Mouse (Mus musculus): ENCODE measurements around the gene Gtf3c2. TPM values are rescaled to one million over a fixed set of nuclear protein-coding genes. Genes with fewer than 3 reads are reported as not detected.

Gene Gtf3c2
- polyA plus RNA-seq, 1 experiment from 2014 or later = 87.5 TPM

GRCm38 (mm10) chr5:31203866-31204265 lies 23.9 kb upstream of the Gtf3c2 start:
- peaks cover 6% of the 10 kb centered on the region for H3K9me3 ChIP-seq
- no peak overlapping the region for H3K9ac ChIP-seq
- WGBS = 93% methylated on average over 2 of the region's 2 CpGs
- H3K27me3 ChIP-seq = no peaks in the 10 kb centered on the region
- ATAC-seq (ENCODE audit: insufficient number of reproducible peaks, insufficient read depth, low FRiP score, low TSS enrichment, low read depth) = no peak
- H3K36me3 ChIP-seq = peaks cover 75% of the 10 kb centered on the region
- peaks cover 26% of the 10 kb centered on the region for H3K4me1 ChIP-seq
- no peak overlapping the region for H3K4me2 ChIP-seq
- H3K4me3 ChIP-seq = no peak overlapping the region
- no peak overlapping the region for H3K27ac ChIP-seq

GRCm38 (mm10) chr5:31202933-31203332 lies 23.0 kb upstream of the Gtf3c2 start:
- H3K36me3 ChIP-seq = peaks cover 79% of the 10 kb centered on the region
- H3K9ac ChIP-seq = peak overlapping the region; percentile 84
- 93% methylated on average over 7 of the region's 7 CpGs for WGBS
- H3K4me3 ChIP-seq = peak overlapping the region; percentile 83
- peak overlapping the region; percentile 75 for H3K4me2 ChIP-seq
- H3K4me1 ChIP-seq = peaks cover 26% of the 10 kb centered on the region
- H3K27me3 ChIP-seq = no peaks in the 10 kb centered on the region
- H3K27ac ChIP-seq = peak overlapping the region; percentile 88
- H3K9me3 ChIP-seq = peaks cover 6% of the 10 kb centered on the region
- ATAC-seq (ENCODE audit: insufficient number of reproducible peaks, insufficient read depth, low FRiP score, low TSS enrichment, low read depth) = no peak

- WGBS = under 1% methylated on average over 53 of the region's 53 CpGs
- H3K9ac ChIP-seq = peak within 1 kb of the TSS; percentile 84
- H3K4me3 ChIP-seq = peak within 1 kb of the TSS; percentile 83
- H3K27ac ChIP-seq = peak within 1 kb of the TSS; percentile 88
- H3K27me3 ChIP-seq = no peaks in the 10 kb centered on the region
- H3K9me3 ChIP-seq = peaks cover 6% of the 10 kb centered on the region
- peaks cover 26% of the 10 kb centered on the region for H3K4me1 ChIP-seq
- peak within 1 kb of the TSS; percentile 75 for H3K4me2 ChIP-seq
- ATAC-seq (ENCODE audit: insufficient number of reproducible peaks, insufficient read depth, low FRiP score, low TSS enrichment, low read depth) = peak; percentile 95
- peaks cover 79% of the 10 kb centered on the region for H3K36me3 ChIP-seq
Measured at GRCm38 (mm10) chr5:31201742-31202590, 22.0 kb upstream of the Gtf3c2 start, which contains the start of gene Zfp513. TSS of gene Zfp513 (minus strand) at chr5:31202303.

GRCm38 (mm10) chr5:31201042-31201741 lies 21.2 kb upstream of the Gtf3c2 start:
- peak overlapping the region; percentile 62 for H3K27ac ChIP-seq
- peak overlapping the region; percentile 75 for H3K4me2 ChIP-seq
- H3K4me1 ChIP-seq = peaks cover 26% of the 10 kb centered on the region
- peak overlapping the region; percentile 84 for H3K9ac ChIP-seq
- no peaks in the 10 kb centered on the region for H3K27me3 ChIP-seq
- 13% methylated on average over 13 of the region's 13 CpGs for WGBS
- H3K4me3 ChIP-seq = peak overlapping the region; percentile 83
- H3K36me3 ChIP-seq = peaks cover 81% of the 10 kb centered on the region
- H3K9me3 ChIP-seq = peaks cover 6% of the 10 kb centered on the region
- ATAC-seq (ENCODE audit: insufficient number of reproducible peaks, insufficient read depth, low FRiP score, low TSS enrichment, low read depth) = no peak

- H3K27ac ChIP-seq = no peak overlapping the region
- no peaks in the 10 kb centered on the region for H3K27me3 ChIP-seq
- ATAC-seq (ENCODE audit: insufficient number of reproducible peaks, insufficient read depth, low FRiP score, low TSS enrichment, low read depth) = no peak
- H3K4me3 ChIP-seq = peak overlapping the region; percentile 83
- WGBS = 91% methylated on average over 27 of the region's 27 CpGs
- H3K9ac ChIP-seq = peak overlapping the region; percentile 84; the same call in 1 of the 2 replicates
- peaks cover 83% of the 10 kb centered on the region for H3K36me3 ChIP-seq
- peak overlapping the region; percentile 75 for H3K4me2 ChIP-seq
- peaks cover 6% of the 10 kb centered on the region for H3K9me3 ChIP-seq
- H3K4me1 ChIP-seq = peaks cover 26% of the 10 kb centered on the region
Measured at GRCm38 (mm10) chr5:31200327-31200768, 20.4 kb upstream of the Gtf3c2 start.

GRCm38 (mm10) chr5:31199893-31200292 lies 19.9 kb upstream of the Gtf3c2 start:
- Histone ChIP-seq H3K4me3 (peak overlapping the region; percentile 83), H3K4me2 (no peak overlapping the region), H3K36me3 (peaks cover 84% of the 10 kb centered on the region), H3K9ac (no peak overlapping the region), H3K4me1 (peaks cover 26% of the 10 kb centered on the region), H3K9me3 (peaks cover 6% of the 10 kb centered on the region), H3K27ac (peak overlapping the region; percentile 4; the same call in 1 of the 2 replicates), H3K27me3 (no peaks in the 10 kb centered on the region)
- ATAC-seq (ENCODE audit: insufficient number of reproducible peaks, insufficient read depth, low FRiP score, low TSS enrichment, low read depth) = no peak
- 88% methylated on average over 9 of the region's 9 CpGs for WGBS

- no peak overlapping the region for H3K9ac ChIP-seq
- no peak for ATAC-seq (ENCODE audit: insufficient number of reproducible peaks, insufficient read depth, low FRiP score, low TSS enrichment, low read depth)
- H3K36me3 ChIP-seq = peaks cover 82% of the 10 kb centered on the region
- peak overlapping the region; percentile 4; the same call in 1 of the 2 replicates for H3K27ac ChIP-seq
- WGBS = 89% methylated on average over 19 of the region's 19 CpGs
- no peaks in the 10 kb centered on the region for H3K27me3 ChIP-seq
- no peak overlapping the region for H3K4me3 ChIP-seq
- peaks cover 30% of the 10 kb centered on the region for H3K4me1 ChIP-seq
- peaks cover 6% of the 10 kb centered on the region for H3K9me3 ChIP-seq
- H3K4me2 ChIP-seq = no peak overlapping the region
Measured at GRCm38 (mm10) chr5:31199321-31199892, 19.5 kb upstream of the Gtf3c2 start.

- ATAC-seq (ENCODE audit: insufficient number of reproducible peaks, insufficient read depth, low FRiP score, low TSS enrichment, low read depth) = no peak
- WGBS = 84% methylated on average over 5 of the region's 5 CpGs
- Histone ChIP-seq H3K9me3 (peaks cover 6% of the 10 kb centered on the region), H3K36me3 (peaks cover 76% of the 10 kb centered on the region), H3K4me2 (no peak overlapping the region), H3K27me3 (no peaks in the 10 kb centered on the region), H3K27ac (no peak overlapping the region), H3K4me3 (no peak overlapping the region), H3K9ac (no peak overlapping the region), H3K4me1 (peaks cover 36% of the 10 kb centered on the region)
Measured at GRCm38 (mm10) chr5:31198616-31199320, 18.8 kb upstream of the Gtf3c2 start.

GRCm38 (mm10) chr5:31198170-31198569 lies 18.2 kb upstream of the Gtf3c2 start:
- Histone ChIP-seq H3K9ac (no peak overlapping the region), H3K27ac (no peak overlapping the region), H3K4me1 (peaks cover 36% of the 10 kb centered on the region), H3K27me3 (no peaks in the 10 kb centered on the region), H3K4me2 (no peak overlapping the region), H3K4me3 (no peak overlapping the region), H3K36me3 (peaks cover 70% of the 10 kb centered on the region), H3K9me3 (peaks cover 6% of the 10 kb centered on the region)
- 84% methylated on average over 9 of the region's 9 CpGs for WGBS
- ATAC-seq (ENCODE audit: insufficient number of reproducible peaks, insufficient read depth, low FRiP score, low TSS enrichment, low read depth) = no peak

- no peak for ATAC-seq (ENCODE audit: insufficient number of reproducible peaks, insufficient read depth, low FRiP score, low TSS enrichment, low read depth)
- H3K27ac ChIP-seq = no peak overlapping the region
- peaks cover 6% of the 10 kb centered on the region for H3K9me3 ChIP-seq
- no peaks in the 10 kb centered on the region for H3K27me3 ChIP-seq
- no peak overlapping the region for H3K4me3 ChIP-seq
- H3K4me1 ChIP-seq = peaks cover 30% of the 10 kb centered on the region
- 91% methylated on average over 12 of the region's 12 CpGs for WGBS
- no peak overlapping the region for H3K4me2 ChIP-seq
- H3K9ac ChIP-seq = no peak overlapping the region
- peaks cover 62% of the 10 kb centered on the region for H3K36me3 ChIP-seq
Measured at GRCm38 (mm10) chr5:31197072-31197471, 17.1 kb upstream of the Gtf3c2 start.

GRCm38 (mm10) chr5:31196207-31196606 lies 16.3 kb upstream of the Gtf3c2 start:
- Histone ChIP-seq H3K9ac (no peak overlapping the region), H3K4me2 (no peak overlapping the region), H3K27me3 (no peaks in the 10 kb centered on the region), H3K4me1 (peaks cover 36% of the 10 kb centered on the region), H3K4me3 (no peak overlapping the region), H3K9me3 (peaks cover 6% of the 10 kb centered on the region), H3K36me3 (peaks cover 65% of the 10 kb centered on the region), H3K27ac (no peak overlapping the region)
- WGBS = 95% methylated on average over 10 of the region's 10 CpGs
- no peak for ATAC-seq (ENCODE audit: insufficient number of reproducible peaks, insufficient read depth, low FRiP score, low TSS enrichment, low read depth)
